17 mouse cellular contexts compared by ENCODE assay signal in genomic region chr19:58296842-58297190, GRCm38 (mm10).
DNase-seq lines count a peak whose midpoint lies in the region; ATAC-seq and TF ChIP-seq lines count a peak whose summit lies in the region.
"Had no signal": no experiment of that assay in that cellular context is flagged by ENCODE, and none has a peak within 500 bp of the region (broad histone marks: within the 10 kb centered on the region; RNA-seq: fewer than 3 reads in every experiment).

No protein-coding gene starts in this region.

- no peaks in the 10 kb centered on the region for H3K36me3 ChIP-seq in thymus, adult 2 months (ENCODE audit: control insufficient read depth, insufficient read depth, low read length)
- H3K36me3 ChIP-seq in kidney, adult 2 months (ENCODE audit: control insufficient read depth, insufficient read depth, low read length), result no peaks in the 10 kb centered on the region
- H3K36me3 ChIP-seq: forebrain, embryonic 10.5 days; liver, embryonic 12.5 days had no signal

- H3K4me1 ChIP-seq in thymus, adult 2 months (replicated peaks; ENCODE audit: control insufficient read depth, insufficient read depth, low read length), result peaks cover 17% of the 10 kb centered on the region
- no peaks in the 10 kb centered on the region for H3K4me1 ChIP-seq in kidney, adult 2 months (ENCODE audit: control insufficient read depth, insufficient read depth, low read length)

- TF ChIP-seq CTCF in thymus, adult 2 months (IDR thresholded peaks at IDR 0.05; ENCODE audit: borderline replicate concordance, control insufficient read depth, extremely low read depth, insufficient read depth, low read length, poor library complexity), result no peak
- no peak for TF ChIP-seq CTCF in kidney, adult 2 months (conservative IDR thresholded peaks at IDR 0.05; ENCODE audit: insufficient read depth, insufficient read length, low read depth, low read length)

- ATAC-seq in common myeloid progenitor, adult 5-6 weeks (replicated peaks; ENCODE audit: low read depth, poor library complexity, severe bottlenecking), result peak; percentile 79
- peak; percentile 77 for ATAC-seq in megakaryocyte progenitor cell, adult 5-6 weeks (replicated peaks; ENCODE audit: poor library complexity)
- ATAC-seq: liver, embryonic 12.5 days had no signal

- no peaks in the 10 kb centered on the region for H3K27me3 ChIP-seq in thymus, adult 2 months (ENCODE audit: control insufficient read depth, insufficient read depth, low read length)
- no peaks in the 10 kb centered on the region for H3K27me3 ChIP-seq in kidney, adult 2 months (replicated peaks; ENCODE audit: control insufficient read depth, insufficient read depth, low read length)
- H3K27me3 ChIP-seq: liver, embryonic 12.5 days had no signal

- H3K4me3 ChIP-seq in thymus, adult 2 months (ENCODE audit: control insufficient read depth, insufficient read depth, low read length), result no peak overlapping the region
- no peak overlapping the region for H3K4me3 ChIP-seq in kidney, adult 2 months (ENCODE audit: insufficient read depth, low read depth, low read length)
- H3K4me3 ChIP-seq: forebrain, embryonic 10.5 days; heart, adult 2 months; layer of hippocampus, adult 2 months; liver, embryonic 12.5 days had no signal

- no peak overlapping the region for H3K27ac ChIP-seq in thymus, adult 2 months (ENCODE audit: control insufficient read depth, insufficient read depth, low read length)
- H3K27ac ChIP-seq in kidney, adult 2 months (ENCODE audit: insufficient read depth, low read depth, low read length), result no peak overlapping the region
- H3K27ac ChIP-seq: heart, adult 2 months; hindbrain, postnatal 0 days; liver, embryonic 12.5 days had no signal

- WGBS in thymus, adult 2 months, result 5% methylated on average over 7 of the region's 7 CpGs
- 63% methylated on average over 7 of the region's 7 CpGs for WGBS in kidney, adult 2 months

- peak; percentile 12 for DNase-seq in embryo, embryonic 10.5 days (ENCODE audit: low spot score)
- no peak for DNase-seq in embryo, embryonic 9.5 days (ENCODE audit: extremely low spot score)
- DNase-seq in thymus, adult 2 months, result peak; percentile 52
- DNase-seq in right cerebral cortex, adult 2 months (ENCODE audit: low spot score in 2 of 2), result no peak
- no peak for DNase-seq in layer of hippocampus, postnatal 25 days (ENCODE audit: extremely low spot score in 1 of 2, low spot score in 1 of 2)
- no peak for DNase-seq in kidney, adult 2 months
- DNase-seq: adrenal gland, postnatal 25 days; heart, adult 2 months; heart, postnatal 10 days; kidney, adult 9 months; right cerebral cortex, postnatal 14 days had no signal

- no peak for TF ChIP-seq POLR2A in thymus, adult 2 months (IDR thresholded peaks at IDR 0.05; ENCODE audit: control insufficient read depth, extremely low read depth, insufficient read depth, low read length, poor library complexity)
- TF ChIP-seq POLR2A in kidney, adult 2 months (IDR thresholded peaks at IDR 0.05; ENCODE audit: low read depth, low read length), result no peak

Comparison
In these comparisons a context has a peak if more than half of its experiments do, and no peak if none do; other contexts are left out.
1. DNase-seq: peak in embryo, embryonic 10.5 days (single experiment) and thymus, adult 2 months (single experiment); none in embryo, embryonic 9.5 days (single experiment), right cerebral cortex, adult 2 months (0 of 2), layer of hippocampus, postnatal 25 days (0 of 2) and kidney, adult 2 months (single experiment).